Mouse (Mus musculus) left cerebral cortex, postnatal 36 days (tissue): ENCODE results near the gene Olfr789. TPM values are rescaled to one million over a fixed set of nuclear protein-coding genes. Genes with fewer than 3 reads are reported as not detected.

Experiments
- DNase-seq, 2 experiments: peaks; one replicate each; pipeline ENCODE4 v3.0.0; 2021 to 2022; ENCODE audit warnings: low spot score in 2 of 2, mixed read lengths in 1 of 2
- intact Hi-C: fragments of 180-260 bp; cut with DNase I; formaldehyde crosslinking; loops from one replicate; pipeline ENCODE4 v1.15.1; 2025
- total RNA-seq, 2 experiments: library from RNA; stranded (reverse); gene quantifications; 2 replicates each; pipeline ENCODE4 v1.2.3; 2021

Gene Olfr789
- total RNA-seq, result not detected

GRCm38 (mm10) chr10:129484452-129484851, at the start of gene Olfr789:
TSS of gene Olfr789 (plus strand) at chr10:129484752.
- DNase-seq, result no peak
- intact Hi-C loops, result no loop called here

GRCm38 (mm10) chr10:129461562-129461961, 23.0 kb upstream of the Olfr789 start, which contains the start of gene Olfr787:
TSS of gene Olfr787 (plus strand) at chr10:129461862.
- intact Hi-C loops, result no loop called here
- no peak for DNase-seq

- intact Hi-C loops, result no loop called here
- no peak for DNase-seq
Measured at GRCm38 (mm10) chr10:129470698-129471097, 13.9 kb upstream of the Olfr789 start, which contains the start of gene Olfr788. TSS of gene Olfr788 (plus strand) at chr10:129470998.

GRCm38 (mm10) chr10:129473256-129473655, 11.3 kb upstream of the Olfr789 start:
- intact Hi-C loops, result no loop called here
- DNase-seq, result no peak

- DNase-seq, result no peak
- intact Hi-C loops, result no loop called here
Measured at GRCm38 (mm10) chr10:129473723-129474122, 10.8 kb upstream of the Olfr789 start.

- intact Hi-C loops, result no loop called here
Measured at GRCm38 (mm10) chr10:129490101-129490500, 5.5 kb downstream of the Olfr789 start.

GRCm38 (mm10) chr10:129498192-129498591, 13.6 kb downstream of the Olfr789 start, which contains the start of gene Olfr790:
TSS of gene Olfr790 (plus strand) at chr10:129498492.
- no peak for DNase-seq
- intact Hi-C loops, result no loop called here

More at GRCm38 (mm10) chr10:129490101-129490500, 5.5 kb downstream of the Olfr789 start:
- DNase-seq, result peak; percentile 7 to 9

GRCm38 (mm10) chr10:129521492-129521891, 36.9 kb downstream of the Olfr789 start, which contains the start of gene Olfr791:
TSS of gene Olfr791 (plus strand) at chr10:129521792.
- intact Hi-C loops, result no loop called here
- DNase-seq, result no peak

GRCm38 (mm10) chr10:129538862-129539261, 54.3 kb downstream of the Olfr789 start, which contains the start of gene Olfr792:
TSS of gene Olfr792 (plus strand) at chr10:129539162.
- no peak for DNase-seq
- intact Hi-C loops, result no loop called here

Other genes with a start within 250 kb of the Olfr789 start
- gene Olfr774, start 248.5 kb upstream of the Olfr789 start, total RNA-seq, result not detected
- gene Olfr775, start 236.3 kb upstream of the Olfr789 start, total RNA-seq, result not detected
- gene Olfr776, start 225.6 kb upstream of the Olfr789 start, total RNA-seq, result not detected
- not detected for gene Olfr777, start 213.3 kb upstream of the Olfr789 start, total RNA-seq
- not detected for gene Olfr780, start 166.6 kb upstream of the Olfr789 start, total RNA-seq
- not detected for gene Olfr781, start 155.9 kb upstream of the Olfr789 start, total RNA-seq
- not detected for gene Olfr782, start 135.9 kb upstream of the Olfr789 start, total RNA-seq
- under 1 TPM; 0.12 to 0.20 TPM for gene Olfr784, start 100.7 kb upstream of the Olfr789 start, total RNA-seq
- gene Olfr785, start 79.3 kb upstream of the Olfr789 start, total RNA-seq, result not detected
- not detected for gene Olfr786, start 57.4 kb upstream of the Olfr789 start, total RNA-seq
- gene Olfr787, start 22.9 kb upstream of the Olfr789 start, total RNA-seq, result not detected
- gene Olfr788, start 13.8 kb upstream of the Olfr789 start, total RNA-seq, result not detected
- gene Olfr790, start 13.7 kb downstream of the Olfr789 start, total RNA-seq, result not detected
- gene Olfr791, start 37.0 kb downstream of the Olfr789 start, total RNA-seq, result not detected
- not detected for gene Olfr792, start 54.4 kb downstream of the Olfr789 start, total RNA-seq
- not detected for gene Olfr794, start 82.9 kb downstream of the Olfr789 start, total RNA-seq
- gene Olfr796, start 127.8 kb downstream of the Olfr789 start, total RNA-seq, result not detected
- gene Olfr798, start 143.2 kb downstream of the Olfr789 start, total RNA-seq, result not detected
- gene Olfr799, start 152.7 kb downstream of the Olfr789 start, total RNA-seq, result not detected
- gene Olfr800, start 172.9 kb downstream of the Olfr789 start, total RNA-seq, result not detected
- not detected for gene Olfr801, start 189.1 kb downstream of the Olfr789 start, total RNA-seq
- under 1 TPM; 0.07 to 0.15 TPM for gene Olfr802, start 203.4 kb downstream of the Olfr789 start, total RNA-seq
- not detected for gene Olfr803, start 209.5 kb downstream of the Olfr789 start, total RNA-seq
- gene Olfr804, start 218.5 kb downstream of the Olfr789 start, total RNA-seq, result not detected
- gene Olfr805, start 244.6 kb downstream of the Olfr789 start, total RNA-seq, result not detected